Mouse (Mus musculus) ES-CJ7 (cell line): ENCODE results near the gene Gid4.

Experiments used
- DNase-seq: peaks from one replicate; pipeline ENCODE4 v3.0.0; 2011; ENCODE audit warnings: low read depth, low spot score

The Gid4 gene

DNA sequence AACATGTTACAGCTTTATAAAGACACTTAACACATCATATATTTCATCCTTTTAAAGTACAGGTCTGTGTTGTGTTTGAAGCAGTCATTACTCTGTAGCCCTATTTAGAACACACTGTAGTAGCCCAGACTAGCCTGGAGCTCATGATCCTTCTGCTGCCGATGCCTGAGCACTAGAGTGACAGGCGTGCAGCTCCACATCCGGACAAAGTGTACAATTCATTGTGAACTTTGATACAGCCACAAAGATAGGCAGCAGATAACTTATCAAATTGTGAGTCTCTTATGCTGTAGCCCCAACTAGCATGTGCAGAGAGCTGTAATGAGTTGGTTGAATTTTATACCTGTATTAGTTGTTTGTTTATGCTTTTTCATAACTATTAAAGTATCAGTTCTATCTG, 10.7 kb downstream of the Gid4 start:
- no peak for DNase-seq

DNA sequence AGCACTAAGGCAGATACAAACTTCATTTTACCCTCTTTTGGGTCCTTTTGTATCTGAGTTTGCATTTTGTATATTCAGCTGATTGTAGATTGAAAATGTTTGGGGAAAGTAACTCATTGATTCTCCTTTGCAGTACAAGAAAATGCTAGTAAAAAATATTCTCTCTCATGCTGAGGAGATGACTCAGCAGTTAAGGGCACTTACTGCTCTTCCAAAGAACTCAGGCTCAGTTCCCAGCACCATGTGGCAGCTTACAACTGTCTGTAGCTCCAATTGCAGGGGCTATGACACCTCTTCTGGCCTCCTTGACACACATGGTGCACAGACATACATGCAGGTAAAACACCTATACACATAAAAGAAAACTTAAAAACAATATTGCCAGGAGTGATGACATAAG, 16.6 kb downstream of the Gid4 start:
- DNase-seq = no peak

DNA sequence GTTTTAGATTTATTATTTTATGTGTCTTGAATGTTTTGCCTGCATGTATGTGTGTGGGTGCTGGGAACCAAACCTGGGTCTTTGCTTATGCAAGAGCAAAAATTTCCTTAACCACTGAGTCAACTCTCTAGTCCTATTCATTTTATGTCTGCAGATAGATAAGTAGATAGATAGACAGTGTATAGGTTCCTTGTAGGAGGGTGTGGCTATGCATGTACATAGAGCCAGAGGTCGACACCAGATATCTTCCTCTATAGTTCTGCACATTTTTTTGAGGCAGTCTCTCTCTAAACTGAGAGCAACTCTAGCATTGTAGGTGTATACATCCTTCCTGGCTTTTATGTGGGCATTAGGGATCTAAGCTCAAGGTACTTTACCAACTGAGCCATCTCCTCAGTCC, 18.2 kb downstream of the Gid4 start:
- DNase-seq = no peak

DNA sequence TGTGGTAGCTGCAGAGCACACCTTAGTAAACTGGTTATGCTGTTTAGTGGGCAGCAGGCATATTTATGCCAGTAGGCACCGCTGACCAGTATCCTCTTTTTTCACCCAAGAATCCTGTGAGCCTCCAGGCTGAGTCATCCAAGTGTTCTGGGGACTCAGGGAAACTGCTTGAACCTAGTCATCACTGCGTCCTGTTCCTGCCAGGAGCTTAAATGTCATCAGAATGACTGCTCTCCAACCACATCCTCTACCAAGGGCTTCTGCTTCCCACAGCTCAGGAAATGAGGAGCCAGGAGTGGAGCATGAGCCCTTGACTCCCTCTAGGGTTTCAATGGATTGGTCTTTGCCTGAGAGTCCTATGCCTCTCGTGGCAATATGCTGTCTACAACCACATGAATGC, 19.7 kb downstream of the Gid4 start:
- DNase-seq = no peak

DNA sequence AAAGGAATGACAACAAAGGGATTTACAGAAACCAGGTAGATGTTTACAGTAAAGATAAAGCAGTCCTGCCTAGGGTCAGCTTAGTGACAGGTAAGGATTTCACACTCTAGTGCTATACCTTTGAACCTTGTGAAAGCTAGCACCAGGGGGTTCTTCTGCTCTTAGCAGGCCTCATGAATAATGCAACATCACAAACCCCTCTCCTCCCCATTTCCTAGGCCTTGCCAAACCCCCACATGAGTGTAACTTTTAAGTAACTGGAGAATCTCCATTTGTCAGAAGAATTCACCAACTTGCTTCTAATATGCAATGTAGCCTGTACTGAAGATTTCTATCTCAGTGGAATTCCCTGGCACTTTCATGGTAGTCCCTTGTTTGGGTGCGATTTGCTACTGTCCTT, 22.7 kb downstream of the Gid4 start:
- peak; percentile 74 for DNase-seq

DNA sequence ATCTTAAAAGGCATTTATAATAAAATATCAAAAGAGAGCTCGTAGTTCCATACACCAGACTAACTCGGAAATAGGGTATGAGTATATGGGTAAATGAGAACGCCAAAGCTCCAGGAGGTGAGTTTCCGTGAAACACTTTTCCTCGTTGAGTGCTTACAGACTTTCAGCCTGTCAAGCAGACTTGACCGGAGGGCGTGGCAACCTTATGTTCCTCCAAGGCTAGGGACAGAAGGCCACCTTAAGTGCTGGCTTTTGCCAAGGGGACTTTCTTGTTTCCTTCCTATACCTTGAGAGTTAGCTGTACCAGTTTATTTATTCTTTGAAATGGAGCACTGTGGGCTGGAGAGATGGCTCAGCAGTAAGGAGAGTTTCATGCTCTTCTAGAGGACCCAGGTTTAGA, 23.2 kb downstream of the Gid4 start:
- DNase-seq = peak; percentile 82

DNA sequence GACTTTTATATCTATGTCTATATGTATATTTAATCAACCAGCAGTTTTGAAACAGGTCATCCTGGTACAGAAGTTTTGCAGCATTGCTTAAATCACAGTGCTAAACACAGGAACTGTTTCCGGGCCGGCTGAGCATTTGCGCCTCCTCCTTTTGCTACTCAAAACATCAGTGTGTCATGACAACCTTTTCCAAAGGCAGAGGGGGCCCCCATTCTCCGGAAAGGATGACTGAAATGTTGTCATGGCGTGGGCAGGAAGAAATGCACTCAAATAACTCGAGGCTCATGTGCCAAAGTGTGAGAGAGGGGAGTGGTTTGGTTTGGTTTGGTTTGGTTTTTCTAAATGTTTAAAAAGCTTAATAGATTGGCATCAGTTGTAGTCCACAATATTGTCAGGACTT, 26.0 kb downstream of the Gid4 start:
- no peak for DNase-seq

DNA sequence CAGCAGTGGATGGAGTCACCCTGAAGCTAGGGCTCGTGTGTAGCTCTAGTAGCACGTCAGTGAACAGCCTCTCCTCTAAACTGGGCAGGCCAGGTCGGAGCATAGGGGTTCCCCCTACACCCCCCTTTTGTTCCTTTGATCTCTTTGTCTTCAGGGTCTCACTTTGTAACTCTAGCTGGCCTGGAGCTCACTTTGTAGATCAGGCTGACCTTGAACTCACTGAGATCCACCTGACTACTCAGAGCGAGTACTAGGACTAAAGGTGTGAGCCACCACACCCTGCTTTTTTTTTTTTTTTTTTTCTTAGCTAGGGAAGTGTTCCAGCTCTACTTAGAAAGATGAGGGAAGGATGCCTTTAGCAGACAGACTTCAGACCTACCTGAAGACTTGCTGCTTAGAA, 27.1 kb downstream of the Gid4 start:
- peak; percentile 80 for DNase-seq

DNA sequence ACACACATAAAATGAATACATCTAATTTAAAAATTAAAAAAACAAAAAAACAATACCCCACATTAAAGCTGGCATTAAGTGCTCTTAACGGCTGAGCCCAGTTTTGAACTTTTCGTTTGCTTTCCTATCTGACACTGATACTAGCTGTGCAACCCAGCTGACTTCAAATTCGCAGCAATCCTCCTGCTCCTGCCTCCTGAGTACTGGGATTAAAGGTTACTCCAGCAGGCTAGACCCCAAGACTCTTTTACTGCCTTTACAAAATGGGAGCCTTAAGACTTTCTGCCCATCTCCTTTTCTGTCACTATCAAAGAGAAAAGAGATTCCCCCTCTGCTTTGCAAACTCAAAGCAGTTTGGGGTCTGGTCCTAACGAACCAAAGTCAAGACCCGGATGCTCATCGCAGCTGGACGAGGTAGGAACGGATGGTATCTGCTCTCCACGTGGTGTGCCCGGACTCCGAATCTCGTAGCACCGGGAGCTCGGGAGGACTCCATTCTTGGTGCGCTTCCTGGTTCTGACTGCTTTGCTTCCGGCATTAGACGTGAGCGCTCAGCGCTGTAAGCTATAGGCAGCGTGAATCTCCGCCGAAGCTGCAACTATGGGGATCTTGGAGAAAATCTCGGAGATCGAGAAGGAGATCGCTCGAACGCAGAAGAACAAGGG, 37.3 kb downstream of the Gid4 start, which contains the start of gene Drg2:
Drg2 (plus strand) TSS at position 512 of the 665 bp plus-strand sequence.
- DNase-seq = peak; percentile 97

DNA sequence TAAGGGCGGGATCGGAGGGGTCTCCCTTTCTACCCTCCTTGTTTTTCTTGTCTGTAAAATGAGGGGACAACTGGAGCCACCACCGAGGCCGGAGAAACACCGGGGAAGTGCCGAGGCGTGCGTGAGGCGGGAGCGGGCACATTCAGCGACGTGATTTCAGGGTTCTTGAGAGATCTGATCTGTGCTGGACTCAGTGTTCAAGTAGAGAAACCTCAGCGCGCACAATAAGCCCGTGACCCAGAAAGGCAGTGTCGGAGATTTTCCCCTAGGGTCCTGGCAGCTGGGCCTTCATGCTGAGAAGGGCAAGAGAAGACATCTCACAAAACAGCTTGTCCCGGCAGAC, 37.8 kb downstream of the Gid4 start:
- DNase-seq = no peak

DNA sequence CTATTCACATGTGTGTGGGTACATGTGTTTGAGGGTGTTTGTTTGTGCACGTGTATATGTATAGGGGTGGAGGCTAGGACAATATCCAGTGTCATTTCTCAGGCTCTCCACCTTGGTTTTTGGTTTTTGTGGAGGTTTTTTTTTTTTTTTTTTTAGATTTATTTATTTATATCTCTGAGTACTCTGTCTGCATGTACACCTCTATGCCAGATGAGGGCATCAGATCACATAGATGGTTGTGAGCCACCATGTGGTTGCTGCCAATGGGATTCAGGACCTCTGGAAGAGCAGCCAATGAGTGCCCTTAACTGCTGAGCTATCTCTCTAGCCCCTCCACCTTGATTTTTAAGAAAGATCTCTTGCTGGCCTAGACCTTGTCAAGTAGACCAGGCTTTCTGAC, 41.0 kb downstream of the Gid4 start:
- peak; percentile 55 for DNase-seq

DNA sequence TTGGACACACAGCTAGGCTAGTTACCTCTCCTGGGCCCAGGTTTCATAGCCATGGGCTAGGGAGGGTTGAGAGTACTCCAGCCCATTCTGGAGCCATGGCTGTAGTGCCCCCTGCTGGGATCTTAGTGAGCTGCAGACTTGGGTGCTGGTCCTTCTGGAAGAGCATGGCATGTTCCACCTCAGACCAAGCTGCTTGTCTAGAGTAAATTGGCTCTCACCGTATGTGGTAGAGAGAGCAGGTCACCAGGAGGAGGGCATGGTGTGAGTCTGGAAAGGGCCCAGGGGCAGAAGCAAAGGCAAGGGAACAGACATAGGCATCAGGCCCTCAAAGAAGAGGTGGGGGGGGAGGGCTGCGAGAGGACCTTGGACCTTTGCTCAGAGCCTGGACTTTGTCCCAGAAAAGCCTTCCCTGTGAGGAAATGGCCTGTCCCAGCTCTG, 49.0 kb downstream of the Gid4 start:
- DNase-seq = peak; percentile 71

DNA sequence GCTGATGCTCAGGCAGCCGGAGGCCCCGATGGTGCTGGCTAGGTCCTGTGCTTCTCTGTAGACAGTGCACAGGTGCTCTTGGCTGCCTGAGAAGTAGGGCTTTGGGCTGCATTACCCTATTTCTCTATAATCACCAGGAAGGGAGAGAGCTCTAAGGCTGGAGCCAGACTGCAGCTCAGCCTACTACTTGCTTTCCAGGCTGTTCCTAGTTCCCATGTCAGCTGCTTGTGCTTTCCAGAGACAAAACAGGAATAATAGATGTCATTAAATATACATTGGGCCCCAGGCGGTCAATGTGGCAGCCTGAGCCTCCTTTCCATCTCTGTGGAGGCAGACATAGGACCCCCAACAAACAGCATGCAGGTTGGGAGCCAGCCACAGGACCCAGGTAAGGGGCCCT, 52.1 kb downstream of the Gid4 start, which contains the start of gene Myo15:
Myo15 (plus strand) TSS at position 301 of the 400 bp plus-strand sequence.
- no peak for DNase-seq

DNA sequence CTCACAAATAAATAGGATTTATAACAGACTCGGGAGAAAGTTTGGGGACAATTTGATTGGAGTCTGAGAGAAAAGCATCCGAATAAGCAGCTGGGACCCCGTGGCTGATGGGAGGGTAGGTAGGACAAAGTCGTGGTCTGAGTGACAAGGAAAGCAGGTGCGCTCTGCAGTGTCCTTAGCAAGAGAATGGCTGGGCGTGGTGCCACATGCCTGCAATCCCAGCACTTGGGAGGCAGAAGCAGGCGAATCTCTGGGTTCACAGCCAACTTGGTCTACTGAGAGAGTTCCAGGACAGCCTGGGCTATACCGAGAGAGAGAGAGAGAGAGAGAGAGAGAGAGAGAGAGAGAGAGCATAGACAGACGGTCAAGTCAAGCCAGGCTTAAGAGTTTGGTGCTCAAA, 53.8 kb downstream of the Gid4 start:
- DNase-seq = peak; percentile 60

DNA sequence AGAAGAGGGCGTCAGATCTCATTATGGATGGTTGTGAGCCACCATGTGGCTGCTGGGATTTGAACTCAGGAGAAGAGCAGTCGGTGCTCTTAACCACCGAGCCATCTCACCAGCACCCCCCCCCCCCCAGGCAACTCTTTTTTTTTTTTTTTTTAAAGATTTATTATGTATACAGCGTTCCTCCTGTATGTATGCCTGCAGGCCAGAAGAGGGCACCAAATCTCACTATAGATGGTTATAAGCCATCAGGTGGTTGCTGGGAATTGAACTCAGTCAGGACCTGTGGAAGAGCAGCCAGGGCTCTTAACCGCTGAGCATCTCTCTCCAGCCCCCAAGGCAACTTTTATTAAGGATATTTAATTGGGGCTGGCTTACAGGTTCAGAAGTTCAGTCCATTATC, 57.6 kb downstream of the Gid4 start:
- DNase-seq = peak; percentile 54

DNA sequence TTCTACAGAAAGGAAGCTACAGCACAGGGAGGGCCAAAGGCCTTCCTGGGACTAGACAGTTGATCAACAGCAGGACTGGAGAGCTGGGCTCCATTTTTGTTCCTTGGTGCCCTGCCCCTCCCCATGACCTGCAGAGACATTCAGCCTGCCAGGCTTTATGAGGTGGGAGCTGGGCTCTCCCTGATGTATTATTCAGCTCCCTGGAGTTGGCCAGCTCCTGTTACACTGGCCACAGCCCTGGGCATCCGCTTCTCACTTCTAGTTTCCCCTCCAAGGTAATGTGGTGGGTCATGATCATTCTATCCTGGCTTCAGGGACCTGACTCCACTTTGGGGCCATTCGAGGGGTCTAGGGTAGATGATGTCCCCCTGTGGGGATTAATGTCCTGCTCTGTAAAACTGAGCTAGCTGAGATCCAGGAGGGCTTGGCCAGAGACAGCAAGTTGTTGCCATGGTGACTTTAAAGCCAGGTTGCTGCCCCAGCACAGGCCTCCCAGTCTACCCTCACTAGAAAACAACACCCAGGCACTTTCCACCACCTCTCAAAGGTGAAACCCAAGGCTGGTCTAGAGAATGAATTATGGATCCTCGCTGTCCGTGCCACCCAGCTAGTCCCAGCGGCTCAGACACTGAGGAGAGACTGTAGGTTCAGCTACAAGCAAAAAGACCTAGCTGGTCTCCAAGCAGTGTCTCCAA, 58.9 kb downstream of the Gid4 start:
- DNase-seq = no peak

DNA sequence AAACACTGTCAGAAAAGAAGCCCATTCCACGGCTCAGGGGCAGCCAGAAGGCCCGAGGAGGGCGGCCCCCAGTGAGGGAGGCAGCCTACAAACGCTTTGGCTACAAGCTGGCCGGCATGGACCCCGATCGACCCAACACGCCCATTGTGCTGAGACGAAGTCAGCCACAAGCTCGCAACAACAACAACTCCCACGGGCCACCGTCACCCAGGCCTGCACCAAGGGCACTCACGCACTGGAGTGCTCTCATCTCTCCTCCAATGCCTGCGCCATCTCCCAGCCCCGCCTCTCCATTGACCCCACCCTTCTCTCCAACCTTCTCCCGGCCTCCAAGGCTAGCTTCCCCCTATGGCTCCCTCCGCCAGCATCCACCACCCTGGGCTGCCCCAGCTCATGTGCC, 61.2 kb downstream of the Gid4 start:
- DNase-seq = peak; percentile 68

DNA sequence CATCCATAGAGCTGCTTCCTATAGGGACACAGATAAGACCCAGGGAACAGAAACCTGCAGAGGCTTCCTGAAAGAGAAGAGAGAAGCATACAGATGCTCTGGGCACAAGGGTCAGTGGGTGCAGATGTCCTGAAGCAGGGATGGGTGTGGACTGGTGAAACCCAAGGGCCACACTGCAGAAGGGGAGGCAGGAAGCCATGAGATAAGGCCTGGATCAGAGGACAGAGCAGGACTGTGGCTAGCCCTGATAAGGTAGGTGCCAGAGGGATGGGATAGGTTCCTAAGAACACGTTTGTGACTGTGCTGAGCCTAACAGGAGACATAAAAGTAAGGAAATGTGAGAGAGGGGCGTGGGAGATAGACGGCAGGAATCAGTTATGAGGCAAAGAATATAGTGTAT, 69.3 kb downstream of the Gid4 start:
- no peak for DNase-seq

DNA sequence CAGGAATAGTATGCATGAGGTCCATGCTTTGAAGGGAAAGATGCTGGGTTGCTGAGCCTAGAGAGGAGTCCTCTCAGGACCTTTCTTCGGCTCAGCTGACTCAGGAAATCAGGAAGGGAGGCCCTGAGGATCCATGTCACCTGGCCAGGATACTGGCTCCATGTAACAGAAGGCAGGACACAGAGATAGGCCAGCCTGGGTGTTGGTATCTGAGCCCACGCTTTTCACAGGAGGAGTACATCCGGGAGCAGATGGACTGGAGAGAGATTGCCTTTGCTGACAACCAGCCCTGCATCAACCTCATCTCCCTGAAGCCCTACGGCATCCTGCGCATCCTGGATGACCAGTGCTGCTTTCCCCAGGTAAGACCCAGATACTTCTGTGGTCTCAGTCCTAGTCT, 75.8 kb downstream of the Gid4 start:
- no peak for DNase-seq

DNA sequence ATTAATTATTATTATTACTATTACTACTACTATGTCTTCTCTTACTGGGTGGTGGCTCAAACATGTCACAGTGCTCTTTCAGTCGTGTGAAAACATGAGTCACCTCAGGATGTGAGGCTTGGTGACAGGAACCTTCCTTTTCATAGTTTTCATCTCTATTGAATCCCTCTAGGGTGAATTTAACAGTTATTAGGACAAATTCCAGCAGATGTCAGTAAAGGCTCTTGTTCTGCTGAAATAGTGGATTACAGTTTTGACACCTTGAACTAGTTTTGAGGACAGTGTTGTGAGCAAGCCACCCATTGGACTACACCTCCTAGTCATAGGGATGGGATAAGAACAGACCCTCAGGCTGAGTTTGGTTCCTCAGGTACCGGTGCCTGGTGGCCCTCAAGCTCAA, 78.7 kb downstream of the Gid4 start:
- DNase-seq = no peak
